Mouse (Mus musculus) heart, postnatal 0 days (tissue): Measurements from ENCODE around the gene Tpcn1.

Experiments used
- CTCF ChIP-seq: IDR thresholded peaks from 2 replicates; pipeline ENCODE4 v1.5.1; 2016; ENCODE audit warnings: antibody characterized with exemption, control low read depth, low read depth
- EP300 ChIP-seq: IDR thresholded peaks from 2 replicates; pipeline ENCODE4 v1.6.1; 2016; ENCODE audit warnings: antibody characterized with exemption, low read depth

DNA sequence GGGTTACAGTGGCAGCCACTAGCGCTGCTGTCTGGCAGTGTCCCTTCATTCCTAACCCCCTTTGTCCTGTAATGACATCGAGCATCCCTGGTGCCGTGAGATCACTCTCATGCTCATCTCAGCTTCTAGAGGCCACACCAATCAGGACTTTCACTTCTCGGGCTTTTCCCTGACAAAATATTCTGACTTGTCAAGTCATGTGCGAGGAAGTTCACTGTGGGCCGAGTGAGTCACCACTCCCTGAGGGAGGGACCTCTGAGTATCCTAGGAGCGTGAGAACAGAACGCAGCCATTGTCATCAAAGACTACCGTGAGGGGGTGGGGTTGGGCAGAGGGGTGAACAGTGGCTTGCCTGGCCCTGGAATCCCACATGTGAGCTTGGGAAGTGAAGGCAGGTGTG is 70.9 kb downstream of the Tpcn1 start:
- no peak for TF ChIP-seq CTCF
- TF ChIP-seq EP300, result no peak
